Comparison of ENCODE assay signal across 13 mouse cellular contexts in genomic region chr8:113317169-113317568, GRCm38 (mm10).
DNase-seq lines count a peak whose midpoint lies in the region; ATAC-seq lines count a peak whose summit lies in the region.
"Had no signal": no experiment of that assay in that cellular context is flagged by ENCODE, and none has a peak within 500 bp of the region (broad histone marks: within the 10 kb centered on the region; RNA-seq: fewer than 3 reads in every experiment).

No protein-coding gene starts in this region.

- no peak overlapping the region for H3K4me3 ChIP-seq in embryonic facial prominence, embryonic 14.5 days (ENCODE audit: low read depth, low read length)
- H3K4me3 ChIP-seq in embryonic facial prominence, embryonic 10.5 days: no peak overlapping the region
- H3K4me3 ChIP-seq: embryonic facial prominence, embryonic 13.5 days; heart, embryonic 10.5 days had no signal

- H3K36me3 ChIP-seq in embryonic facial prominence, embryonic 14.5 days (ENCODE audit: control insufficient read depth, insufficient read depth, low read length): no peaks in the 10 kb centered on the region
- no peaks in the 10 kb centered on the region for H3K36me3 ChIP-seq in embryonic facial prominence, embryonic 10.5 days (replicated peaks)
- H3K36me3 ChIP-seq: embryonic facial prominence, embryonic 13.5 days; heart, embryonic 10.5 days had no signal

- H3K4me2 ChIP-seq in embryonic facial prominence, embryonic 14.5 days (ENCODE audit: low read depth, low read length): no peak overlapping the region
- H3K4me2 ChIP-seq: embryonic facial prominence, embryonic 13.5 days had no signal

- DNase-seq in embryonic facial prominence, embryonic 14.5 days (ENCODE audit: low spot score): peak; percentile 88
- no peak for DNase-seq in embryonic facial prominence, embryonic 10.5 days (ENCODE audit: low spot score)
- DNase-seq in kidney, postnatal 14 days: peak; percentile 31
- DNase-seq in kidney, postnatal 25 days: no peak
- peak; percentile 5 for DNase-seq in right cerebral cortex, adult 18-20 months
- DNase-seq in right cerebral cortex, postnatal 25 days: no peak
- peak; percentile 16 for DNase-seq in telencephalon, adult 2 months (ENCODE audit: low read depth, low spot score)
- DNase-seq in gastrocnemius, postnatal 25 days: no peak
- DNase-seq: cerebellum, adult 9-11 months; kidney, postnatal 36 days; liver, postnatal 0 days had no signal

- H3K4me1 ChIP-seq in embryonic facial prominence, embryonic 14.5 days (ENCODE audit: control insufficient read depth, insufficient read depth, low read length): no peaks in the 10 kb centered on the region
- H3K4me1 ChIP-seq in embryonic facial prominence, embryonic 10.5 days: no peaks in the 10 kb centered on the region
- H3K4me1 ChIP-seq: embryonic facial prominence, embryonic 13.5 days; heart, embryonic 10.5 days had no signal

- peak; percentile 63; the same call in 1 of the 2 replicates for ATAC-seq in embryonic facial prominence, embryonic 14.5 days (ENCODE audit: low read depth)
- ATAC-seq: liver, postnatal 0 days had no signal

- 48% methylated on average over 3 of the region's 3 CpGs for WGBS in embryonic facial prominence, embryonic 14.5 days
- WGBS in embryonic facial prominence, embryonic 10.5 days: 87% methylated on average over 3 of the region's 3 CpGs

- H3K9me3 ChIP-seq in embryonic facial prominence, embryonic 14.5 days (ENCODE audit: control insufficient read depth, low read length): no peaks in the 10 kb centered on the region
- H3K9me3 ChIP-seq in embryonic facial prominence, embryonic 10.5 days: no peaks in the 10 kb centered on the region
- H3K9me3 ChIP-seq: embryonic facial prominence, embryonic 13.5 days; heart, embryonic 10.5 days had no signal

- no peak overlapping the region for H3K9ac ChIP-seq in embryonic facial prominence, embryonic 14.5 days (ENCODE audit: low read depth, low read length)
- H3K9ac ChIP-seq: embryonic facial prominence, embryonic 13.5 days; liver, postnatal 0 days had no signal

- H3K27me3 ChIP-seq in embryonic facial prominence, embryonic 14.5 days (replicated peaks; ENCODE audit: control insufficient read depth, insufficient read depth, low read length): no peaks in the 10 kb centered on the region
- no peaks in the 10 kb centered on the region for H3K27me3 ChIP-seq in embryonic facial prominence, embryonic 10.5 days (replicated peaks; ENCODE audit: low read depth, poor library complexity, severe bottlenecking)
- H3K27me3 ChIP-seq: embryonic facial prominence, embryonic 13.5 days had no signal

- no peak overlapping the region for H3K27ac ChIP-seq in embryonic facial prominence, embryonic 14.5 days (replicated peaks; ENCODE audit: low read depth, low read length)
- H3K27ac ChIP-seq in embryonic facial prominence, embryonic 10.5 days (replicated peaks): no peak overlapping the region
- H3K27ac ChIP-seq: embryonic facial prominence, embryonic 13.5 days; heart, embryonic 10.5 days had no signal

Comparison
In these comparisons a context has a peak if more than half of its experiments do, and no peak if none do; other contexts are left out.
1. DNase-seq: peak in embryonic facial prominence, embryonic 14.5 days (single experiment), kidney, postnatal 14 days (single experiment), right cerebral cortex, adult 18-20 months (single experiment) and telencephalon, adult 2 months (single experiment); none in embryonic facial prominence, embryonic 10.5 days (single experiment), kidney, postnatal 25 days (0 of 2), right cerebral cortex, postnatal 25 days (single experiment) and gastrocnemius, postnatal 25 days (single experiment).